Mouse (Mus musculus): ENCODE measurements at regions not wholly inside any gene's neighbourhood (a gene's known extent, or its start where the extent isn't known, plus 50 kb on each side); places are given as distances from the start of the nearest gene placed in this dataset.

DNA sequence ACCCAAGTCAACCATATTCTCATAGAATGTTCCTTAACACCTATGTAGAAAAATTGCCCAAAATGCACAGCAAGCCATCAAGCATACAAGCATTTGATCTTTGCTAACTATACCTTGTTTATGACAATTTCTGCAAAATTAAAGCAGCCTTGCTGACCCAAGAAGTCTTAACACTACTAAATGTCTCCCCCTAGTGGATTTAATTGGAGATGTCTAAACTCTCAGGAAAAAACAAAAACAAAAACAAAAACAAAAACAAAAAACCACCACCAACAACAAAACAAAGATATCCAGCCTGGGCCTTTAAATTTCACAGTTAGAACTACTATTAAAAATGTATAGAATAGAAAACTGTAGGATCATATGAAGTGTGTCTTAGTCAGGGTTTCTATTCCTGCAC, 69.8 kb upstream of the Nudt7 start:
- DNase-seq (ENCODE audit: low spot score in 2 of 2): no peak

- no peak for DNase-seq (ENCODE audit: low spot score in 2 of 2)
Measured at GRCm38 (mm10) chr8:114072330-114072729, 61.0 kb upstream of the Nudt7 start.

DNA sequence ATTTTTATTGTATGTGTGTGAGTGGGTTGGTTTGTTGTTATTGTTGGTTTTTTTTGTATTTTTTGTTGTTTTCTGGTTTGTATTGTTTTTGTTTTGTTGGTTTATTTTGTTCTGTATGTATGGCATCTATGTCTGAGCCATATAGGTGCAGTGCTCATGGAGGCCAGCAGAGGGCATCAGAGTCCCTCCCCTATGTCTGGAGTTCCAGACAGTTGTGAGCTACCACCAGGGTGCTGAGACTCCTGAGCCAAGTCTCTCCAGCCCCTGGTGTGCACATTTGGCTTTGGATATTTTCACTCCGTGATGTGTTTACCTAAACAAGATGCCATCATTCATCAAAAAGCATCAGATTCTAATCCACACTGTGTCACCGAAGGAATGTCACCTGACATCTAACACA, 59.2 kb upstream of the Nudt7 start:
- no peak for DNase-seq (ENCODE audit: low spot score in 2 of 2)

GRCm38 (mm10) chr8:114076701-114077100, 56.7 kb upstream of the Nudt7 start:
- DNase-seq (ENCODE audit: low spot score in 2 of 2): peak in 1 of 2 experiments; percentile 8

GRCm38 (mm10) chr8:114081049-114081756, 52.2 kb upstream of the Nudt7 start:
- peak in 1 of 2 experiments; percentile 45 for DNase-seq (ENCODE audit: low spot score in 2 of 2)

DNA sequence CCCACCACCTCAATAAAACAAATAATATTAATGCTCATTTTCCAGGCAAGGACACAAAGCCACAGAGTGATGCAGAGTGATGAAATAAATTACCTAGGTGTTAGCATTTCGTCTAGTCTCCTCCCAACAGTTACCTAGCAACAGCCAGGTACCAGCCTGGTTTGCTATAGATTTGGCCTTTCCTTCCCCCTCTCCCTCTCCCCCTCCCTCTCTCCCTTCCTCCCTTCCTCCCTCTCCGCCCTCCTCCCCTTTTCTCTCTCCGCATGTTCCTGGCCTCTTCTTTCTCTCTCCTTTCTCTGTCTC, 51.6 kb upstream of the Nudt7 start:
- DNase-seq (ENCODE audit: low spot score in 2 of 2): no peak
